Mouse (Mus musculus): ENCODE results near the gene Tsc22d3.
"Not testable (repeated sequence)": the region's sequence is repeated elsewhere in the genome, so short reads cannot be mapped to it uniquely, and the experiment has no call there.

The Tsc22d3 gene

DNA sequence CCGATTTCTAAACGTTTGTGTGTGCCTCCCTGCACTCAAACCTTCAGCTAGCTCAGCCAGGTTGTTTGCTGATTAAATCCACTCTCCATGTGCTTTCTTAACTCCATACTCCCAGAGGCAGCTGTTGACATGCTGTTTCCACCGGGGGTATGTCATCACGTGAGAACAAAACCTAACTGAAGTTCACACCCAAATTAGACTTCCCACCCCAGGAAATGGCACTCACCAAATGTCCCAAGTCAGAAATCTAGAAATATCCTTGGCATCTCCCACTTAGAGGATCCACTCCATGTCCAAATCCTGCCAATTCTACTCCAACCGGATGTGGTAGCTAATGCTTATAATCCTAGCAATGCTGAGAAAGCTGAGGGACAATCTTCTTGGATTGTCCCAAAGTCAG lies 100.2 kb downstream of the Tsc22d3 start:
- DNase-seq (ENCODE audit: low spot score): no peak

DNA sequence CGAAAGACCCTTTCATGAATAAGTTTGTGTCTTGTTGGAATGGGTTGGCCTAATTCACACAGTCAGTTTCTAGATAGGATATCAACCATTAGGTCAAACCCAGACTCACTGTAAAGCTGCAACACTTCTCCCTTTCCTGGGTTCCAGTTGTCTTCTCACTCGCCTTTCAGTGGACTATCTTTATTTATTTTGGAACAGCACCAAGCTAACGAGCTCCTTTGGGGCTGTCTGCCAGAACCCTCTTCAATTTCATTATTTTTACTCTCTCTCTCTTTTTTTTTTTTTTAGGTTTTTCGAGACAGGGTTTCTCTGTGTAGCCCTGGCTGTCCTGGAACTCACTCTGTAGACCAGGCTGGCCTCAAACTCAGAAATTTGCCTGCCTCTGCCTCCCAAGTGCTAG lies 102.0 kb downstream of the Tsc22d3 start:
- not testable (repeated sequence) for DNase-seq (ENCODE audit: low spot score)

DNA sequence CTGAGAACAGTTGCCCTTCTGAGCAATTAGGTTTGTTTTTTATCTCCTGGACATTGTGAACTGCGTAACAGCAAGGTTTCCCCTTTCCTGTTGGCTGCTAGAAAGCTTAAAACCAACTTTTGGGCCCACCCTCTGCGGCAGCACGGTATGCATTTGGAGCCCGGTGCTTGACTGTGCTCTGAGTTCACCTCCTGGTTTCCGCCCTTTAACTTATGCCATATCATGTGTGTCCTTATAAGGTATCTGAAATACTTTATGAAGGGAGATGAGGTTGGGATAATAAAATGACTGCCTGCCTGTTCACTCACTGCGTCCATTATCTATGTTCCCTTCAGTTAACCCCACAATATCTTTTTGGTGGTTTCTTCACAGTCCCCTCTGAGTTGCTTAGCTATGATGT lies 106.3 kb downstream of the Tsc22d3 start:
- DNase-seq (ENCODE audit: low spot score): no peak

DNA sequence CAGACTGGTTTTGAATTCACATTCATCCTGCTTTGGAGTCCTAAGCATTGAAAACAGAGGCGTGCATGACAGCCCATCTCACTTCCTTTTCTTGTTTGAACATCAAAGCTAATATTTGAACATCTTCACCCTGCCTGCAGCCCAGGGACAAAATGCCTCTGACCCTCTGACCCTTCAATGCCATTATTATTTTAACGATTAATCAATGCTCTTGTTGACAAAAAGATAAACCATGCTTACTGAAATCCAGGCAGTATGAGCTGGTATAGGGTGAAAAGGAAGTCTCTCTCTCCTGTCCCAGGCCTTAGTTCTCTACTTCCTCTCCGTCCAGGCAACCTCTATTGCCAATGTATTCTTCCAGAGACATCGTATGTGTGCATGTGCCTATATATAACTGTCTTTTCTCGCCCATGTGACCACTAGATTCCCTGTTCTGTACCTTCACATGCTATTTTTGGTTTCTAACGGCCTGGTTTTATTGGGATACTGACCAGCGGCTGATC lies 106.9 kb downstream of the Tsc22d3 start:
- DNase-seq (ENCODE audit: low spot score): no peak

DNA sequence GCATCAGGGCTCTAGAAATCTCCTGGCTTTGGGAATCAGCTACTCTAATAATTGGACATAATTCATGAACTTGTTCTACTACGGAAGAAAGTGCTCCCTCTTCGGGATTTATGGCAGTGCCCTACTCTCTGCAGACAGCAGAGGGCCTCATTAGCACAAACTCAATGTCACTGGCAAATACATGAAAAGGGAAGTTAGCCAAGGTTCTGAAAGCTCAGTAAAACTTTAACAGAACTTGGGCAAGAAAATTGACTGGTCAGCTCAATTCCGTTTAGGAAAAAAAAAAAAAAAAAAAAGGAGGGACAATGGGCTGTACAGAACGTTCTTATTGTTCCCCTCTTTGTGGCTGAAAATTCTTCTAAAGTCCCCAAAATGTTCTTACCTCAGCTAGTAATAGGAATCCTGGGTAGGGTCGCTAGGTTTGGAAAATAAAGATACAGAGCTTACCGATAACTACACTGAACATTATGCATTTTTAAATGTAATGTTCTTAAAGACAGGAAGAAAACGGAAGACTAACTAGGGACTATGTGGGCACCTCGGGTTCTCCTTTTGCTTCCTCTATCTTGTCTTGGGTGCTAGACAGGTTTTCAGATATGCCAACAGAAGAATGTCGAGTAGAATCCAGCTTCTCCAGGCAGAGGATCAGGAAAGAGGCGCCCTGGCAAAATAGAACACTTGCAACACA lies 108.4 kb downstream of the Tsc22d3 start:
- DNase-seq (ENCODE audit: low spot score): peak; percentile 55

DNA sequence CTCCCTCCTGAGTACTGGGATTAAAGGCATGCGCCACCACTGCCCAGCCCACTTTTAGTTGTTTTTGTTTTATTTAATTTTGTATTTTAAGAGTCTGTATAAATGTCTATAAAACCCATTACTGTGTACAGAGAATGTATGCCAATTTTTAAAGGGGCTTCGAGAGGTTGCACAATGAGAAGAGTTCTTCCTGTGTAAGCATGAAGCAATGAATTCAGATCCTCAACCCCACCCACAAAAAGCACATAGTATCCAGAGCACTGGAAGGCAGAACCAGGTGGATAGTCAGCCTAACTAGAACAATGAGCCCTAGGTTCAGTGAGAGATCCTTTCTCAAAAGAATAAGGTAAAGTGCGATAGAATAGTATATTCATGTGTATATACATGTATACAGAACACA lies 110.3 kb downstream of the Tsc22d3 start:
- DNase-seq (ENCODE audit: low spot score): no peak

Data from retina, embryonic 14.5 days (tissue).